Mouse (Mus musculus) erythroblast, embryonic 14.5 days (primary cell): ENCODE measurements around the gene Tmem238l. TPM values are rescaled to one million over a fixed set of nuclear protein-coding genes. Genes with fewer than 3 reads are reported as not detected.

Source experiments
- H3K27me3 ChIP-seq: 2 replicates; pipeline ENCODE4 v1.6.1; 2012; ENCODE audit warnings: inconsistent platforms; ENCODE audit not compliant: control insufficient read depth
- H3K36me3 ChIP-seq: 2 replicates; pipeline ENCODE4 v1.6.1; 2012; ENCODE audit warnings: mild to moderate bottlenecking, inconsistent platforms; ENCODE audit not compliant: control insufficient read depth
- H3K4me1 ChIP-seq: 2 replicates; pipeline ENCODE4 v1.6.1; 2012; ENCODE audit warnings: inconsistent platforms; ENCODE audit not compliant: control insufficient read depth
- H3K4me3 ChIP-seq: replicated peaks from 2 replicates; pipeline ENCODE3; 2012; ENCODE audit warnings: moderate library complexity, mild to moderate bottlenecking, inconsistent platforms
- H3K9me3 ChIP-seq: 2 replicates; pipeline ENCODE4 v1.6.1; 2012; ENCODE audit warnings: low read length, inconsistent platforms, mixed read lengths; ENCODE audit not compliant: control insufficient read depth
- GATA1 ChIP-seq: IDR thresholded peaks from 2 replicates; pipeline ENCODE4 v1.6.1; 2012; ENCODE audit warnings: low read length, inconsistent platforms, mixed read lengths
- TAL1 ChIP-seq: IDR thresholded peaks from 3 replicates; pipeline ENCODE4 v1.6.1; 2012; ENCODE audit warnings: low read length, inconsistent platforms, mixed read lengths
- polyA plus RNA-seq: library from polyadenylated mRNA; stranded (reverse); fragments of >175 nt; gene quantifications from 2 replicates; pipeline ENCODE4 v1.2.3, GENCODE M21; 2012

The Tmem238l gene
- polyA plus RNA-seq, 1 experiment, result not detected

GRCm38 (mm10) chr11:66992150-66992549, 35.7 kb downstream of the Tmem238l start:
- no peaks in the 10 kb centered on the region for H3K27me3 ChIP-seq
- no peak overlapping the region for H3K4me3 ChIP-seq
- TF ChIP-seq TAL1 (no peak), GATA1 (no peak)
- no peaks in the 10 kb centered on the region for H3K9me3 ChIP-seq
- H3K4me1 ChIP-seq, result no peaks in the 10 kb centered on the region
- no peaks in the 10 kb centered on the region for H3K36me3 ChIP-seq

GRCm38 (mm10) chr11:66993674-66994073, 37.2 kb downstream of the Tmem238l start:
- H3K9me3 ChIP-seq, result no peaks in the 10 kb centered on the region
- no peaks in the 10 kb centered on the region for H3K27me3 ChIP-seq
- H3K36me3 ChIP-seq, result no peaks in the 10 kb centered on the region
- no peaks in the 10 kb centered on the region for H3K4me1 ChIP-seq
- no peak for TF ChIP-seq GATA1
- no peak for TF ChIP-seq TAL1
- no peak overlapping the region for H3K4me3 ChIP-seq

- Histone ChIP-seq H3K36me3 (no peaks in the 10 kb centered on the region), H3K4me3 (no peak overlapping the region), H3K9me3 (no peaks in the 10 kb centered on the region), H3K27me3 (no peaks in the 10 kb centered on the region), H3K4me1 (no peaks in the 10 kb centered on the region)
- no peak for TF ChIP-seq TAL1
- no peak for TF ChIP-seq GATA1
Observed at GRCm38 (mm10) chr11:66996446-66996845, 40.0 kb downstream of the Tmem238l start.

- Histone ChIP-seq H3K36me3 (no peaks in the 10 kb centered on the region), H3K9me3 (no peaks in the 10 kb centered on the region), H3K4me1 (no peaks in the 10 kb centered on the region), H3K4me3 (no peak overlapping the region), H3K27me3 (no peaks in the 10 kb centered on the region)
- TF ChIP-seq TAL1, result no peak
- no peak for TF ChIP-seq GATA1
Observed at GRCm38 (mm10) chr11:66998467-66999403, 42.3 kb downstream of the Tmem238l start.

GRCm38 (mm10) chr11:67000671-67001070, 44.2 kb downstream of the Tmem238l start:
- Histone ChIP-seq H3K4me3 (no peak overlapping the region), H3K27me3 (no peaks in the 10 kb centered on the region), H3K9me3 (no peaks in the 10 kb centered on the region), H3K4me1 (no peaks in the 10 kb centered on the region), H3K36me3 (no peaks in the 10 kb centered on the region)
- no peak for TF ChIP-seq TAL1
- no peak for TF ChIP-seq GATA1

GRCm38 (mm10) chr11:67001717-67002116, 45.3 kb downstream of the Tmem238l start:
- Histone ChIP-seq H3K27me3 (no peaks in the 10 kb centered on the region), H3K4me3 (no peak overlapping the region), H3K4me1 (no peaks in the 10 kb centered on the region), H3K9me3 (no peaks in the 10 kb centered on the region), H3K36me3 (no peaks in the 10 kb centered on the region)
- TF ChIP-seq TAL1 (no peak), GATA1 (no peak)

GRCm38 (mm10) chr11:67002911-67003310, 46.5 kb downstream of the Tmem238l start:
- no peak for TF ChIP-seq TAL1
- no peak for TF ChIP-seq GATA1
- H3K36me3 ChIP-seq, result no peaks in the 10 kb centered on the region
- no peak overlapping the region for H3K4me3 ChIP-seq
- H3K4me1 ChIP-seq, result no peaks in the 10 kb centered on the region
- H3K27me3 ChIP-seq, result no peaks in the 10 kb centered on the region
- no peaks in the 10 kb centered on the region for H3K9me3 ChIP-seq

GRCm38 (mm10) chr11:67007961-67008360, 51.5 kb downstream of the Tmem238l start:
- no peaks in the 10 kb centered on the region for H3K27me3 ChIP-seq
- H3K4me1 ChIP-seq, result no peaks in the 10 kb centered on the region
- H3K9me3 ChIP-seq, result no peaks in the 10 kb centered on the region
- H3K4me3 ChIP-seq, result no peak overlapping the region
- H3K36me3 ChIP-seq, result no peaks in the 10 kb centered on the region
- TF ChIP-seq TAL1 (no peak), GATA1 (no peak)

GRCm38 (mm10) chr11:67008528-67008927, 52.1 kb downstream of the Tmem238l start:
- Histone ChIP-seq H3K4me3 (no peak overlapping the region), H3K4me1 (no peaks in the 10 kb centered on the region), H3K27me3 (no peaks in the 10 kb centered on the region), H3K36me3 (no peaks in the 10 kb centered on the region), H3K9me3 (no peaks in the 10 kb centered on the region)
- TF ChIP-seq TAL1, result no peak
- no peak for TF ChIP-seq GATA1
